ENCODE assay signal across 15 mouse cellular contexts in genomic region chr6:34750487-34751120, GRCm38 (mm10). TPM values are rescaled to one million over a fixed set of nuclear protein-coding genes. Genes with fewer than 3 reads are reported as not detected.
DNase-seq lines count a peak whose midpoint lies in the region; ATAC-seq lines count a peak whose summit lies in the region.
"Had no signal": no experiment of that assay in that cellular context is flagged by ENCODE, and none has a peak within 500 bp of the region (broad histone marks: within the 10 kb centered on the region; RNA-seq: fewer than 3 reads in every experiment).

No protein-coding gene starts in this region.

- H3K27me3 ChIP-seq in heart, embryonic 11.5 days (ENCODE audit: control insufficient read depth, insufficient read depth, low read length) = no peaks in the 10 kb centered on the region
- H3K27me3 ChIP-seq in embryonic facial prominence, embryonic 13.5 days = no peaks in the 10 kb centered on the region
- no peaks in the 10 kb centered on the region for H3K27me3 ChIP-seq in heart, embryonic 10.5 days (ENCODE audit: insufficient read depth, poor library complexity, severe bottlenecking)
- no peaks in the 10 kb centered on the region for H3K27me3 ChIP-seq in hindbrain, embryonic 11.5 days (ENCODE audit: control insufficient read depth, insufficient read depth, low read length)
- no peaks in the 10 kb centered on the region for H3K27me3 ChIP-seq in kidney, embryonic 16.5 days (ENCODE audit: insufficient read depth, low read length)
- H3K27me3 ChIP-seq: forebrain, embryonic 15.5 days; Patski had no signal

- DNase-seq in heart, adult 11 months = peak; percentile 97
- DNase-seq in heart, embryonic 10.5 days (ENCODE audit: low spot score) = no peak
- DNase-seq in skeletal muscle tissue, adult 2 months (ENCODE audit: low read depth, low spot score) = peak; percentile 82
- DNase-seq in thymus, postnatal 14 days = no peak
- DNase-seq in hindbrain, embryonic 11.5 days (ENCODE audit: low spot score) = no peak
- DNase-seq: adrenal gland, postnatal 10 days; cerebellum, adult 11 months had no signal

- WGBS in heart, embryonic 11.5 days (ENCODE audit: insufficient replicate concordance) = 67% methylated on average over 7 of the region's 7 CpGs
- WGBS in embryonic facial prominence, embryonic 13.5 days = 72% methylated on average over 7 of the region's 7 CpGs
- 58% methylated on average over 7 of the region's 7 CpGs for WGBS in heart, embryonic 10.5 days
- 75% methylated on average over 7 of the region's 7 CpGs for WGBS in hindbrain, embryonic 11.5 days
- 70% methylated on average over 7 of the region's 7 CpGs for WGBS in kidney, embryonic 16.5 days

- no peak overlapping the region for H3K27ac ChIP-seq in heart, embryonic 11.5 days (ENCODE audit: low read depth, low read length)
- H3K27ac ChIP-seq in embryonic facial prominence, embryonic 13.5 days = 0 out of 2 replicates have a peak overlapping the region, but pooled peaks have one; percentile 28
- peak overlapping the region; percentile 29; the same call in 1 of the 2 replicates for H3K27ac ChIP-seq in heart, embryonic 10.5 days
- no peak overlapping the region for H3K27ac ChIP-seq in hindbrain, embryonic 11.5 days (ENCODE audit: low read depth, low read length)
- H3K27ac ChIP-seq in kidney, embryonic 16.5 days (ENCODE audit: low read length) = no peak overlapping the region
- H3K27ac ChIP-seq: forebrain, embryonic 15.5 days; hindbrain, embryonic 10.5 days; kidney, postnatal 0 days had no signal

- H3K9me3 ChIP-seq in heart, embryonic 11.5 days (replicated peaks; ENCODE audit: control insufficient read depth, low read length) = no peaks in the 10 kb centered on the region
- no peaks in the 10 kb centered on the region for H3K9me3 ChIP-seq in embryonic facial prominence, embryonic 13.5 days
- no peaks in the 10 kb centered on the region for H3K9me3 ChIP-seq in heart, embryonic 10.5 days
- H3K9me3 ChIP-seq in hindbrain, embryonic 11.5 days (ENCODE audit: control insufficient read depth, low read length) = no peaks in the 10 kb centered on the region
- no peaks in the 10 kb centered on the region for H3K9me3 ChIP-seq in kidney, embryonic 16.5 days (ENCODE audit: low read length)
- H3K9me3 ChIP-seq: forebrain, embryonic 15.5 days; hindbrain, embryonic 10.5 days; megakaryocyte, embryonic 14.5 days had no signal

- peaks cover 13% of the 10 kb centered on the region; the same call in 1 of the 2 replicates for H3K4me1 ChIP-seq in heart, embryonic 11.5 days (ENCODE audit: control insufficient read depth, insufficient read depth, low read length)
- H3K4me1 ChIP-seq in embryonic facial prominence, embryonic 13.5 days = peaks cover 31% of the 10 kb centered on the region
- peaks cover 28% of the 10 kb centered on the region for H3K4me1 ChIP-seq in heart, embryonic 10.5 days
- no peaks in the 10 kb centered on the region for H3K4me1 ChIP-seq in hindbrain, embryonic 11.5 days (replicated peaks; ENCODE audit: control insufficient read depth, insufficient read depth, low read length)
- H3K4me1 ChIP-seq in kidney, embryonic 16.5 days (ENCODE audit: insufficient read depth, low read length) = no peaks in the 10 kb centered on the region
- H3K4me1 ChIP-seq: forebrain, embryonic 15.5 days; hindbrain, embryonic 10.5 days had no signal

- peaks cover 13% of the 10 kb centered on the region for H3K36me3 ChIP-seq in heart, embryonic 11.5 days (ENCODE audit: control insufficient read depth, insufficient read depth, low read length)
- H3K36me3 ChIP-seq in embryonic facial prominence, embryonic 13.5 days = peaks cover 61% of the 10 kb centered on the region
- peaks cover 56% of the 10 kb centered on the region for H3K36me3 ChIP-seq in heart, embryonic 10.5 days
- H3K36me3 ChIP-seq in hindbrain, embryonic 11.5 days (ENCODE audit: control insufficient read depth, insufficient read depth, low read length) = no peaks in the 10 kb centered on the region
- no peaks in the 10 kb centered on the region for H3K36me3 ChIP-seq in kidney, embryonic 16.5 days (ENCODE audit: insufficient read depth, low read length)
- H3K36me3 ChIP-seq: forebrain, embryonic 15.5 days had no signal

- H3K4me2 ChIP-seq in heart, embryonic 11.5 days = no peak overlapping the region
- no peak overlapping the region for H3K4me2 ChIP-seq in embryonic facial prominence, embryonic 13.5 days
- H3K4me2 ChIP-seq in hindbrain, embryonic 11.5 days (replicated peaks; ENCODE audit: low read depth, low read length) = no peak overlapping the region
- no peak overlapping the region for H3K4me2 ChIP-seq in kidney, embryonic 16.5 days (replicated peaks; ENCODE audit: low read depth, low read length)
- H3K4me2 ChIP-seq: forebrain, embryonic 15.5 days had no signal

- no peak overlapping the region for H3K4me3 ChIP-seq in heart, embryonic 11.5 days (ENCODE audit: low read depth, low read length)
- H3K4me3 ChIP-seq in embryonic facial prominence, embryonic 13.5 days = no peak overlapping the region
- H3K4me3 ChIP-seq in heart, embryonic 10.5 days = no peak overlapping the region
- no peak overlapping the region for H3K4me3 ChIP-seq in hindbrain, embryonic 11.5 days (ENCODE audit: low read depth, low read length)
- H3K4me3 ChIP-seq in kidney, embryonic 16.5 days (ENCODE audit: low read length) = no peak overlapping the region
- H3K4me3 ChIP-seq: forebrain, embryonic 15.5 days; hindbrain, embryonic 10.5 days; megakaryocyte, embryonic 14.5 days had no signal

- ATAC-seq in heart, embryonic 11.5 days (replicated peaks; ENCODE audit: insufficient number of reproducible peaks, low FRiP score, low TSS enrichment) = no peak
- no peak for ATAC-seq in embryonic facial prominence, embryonic 13.5 days (ENCODE audit: insufficient number of reproducible peaks, insufficient read depth, low FRiP score, low TSS enrichment, low read depth)
- no peak for ATAC-seq in hindbrain, embryonic 11.5 days (ENCODE audit: low FRiP score)
- no peak for ATAC-seq in kidney, embryonic 16.5 days (ENCODE audit: low FRiP score, low TSS enrichment)
- ATAC-seq: forebrain, embryonic 15.5 days; Patski had no signal

- H3K9ac ChIP-seq in heart, embryonic 11.5 days (ENCODE audit: low read depth, low read length) = no peak overlapping the region
- H3K9ac ChIP-seq in embryonic facial prominence, embryonic 13.5 days = no peak overlapping the region
- no peak overlapping the region for H3K9ac ChIP-seq in hindbrain, embryonic 11.5 days (ENCODE audit: low read depth, low read length)
- H3K9ac ChIP-seq in kidney, embryonic 16.5 days (replicated peaks; ENCODE audit: low read length) = no peak overlapping the region
- H3K9ac ChIP-seq: forebrain, embryonic 15.5 days had no signal

RNA-seq across cellular contexts. Expression of gene Agbl3, which starts 29.6 kb away (rescaled TPM):
- polyA plus RNA-seq in heart, embryonic 11.5 days (2014; fragmentation: Nextera tagmentation; extraction: Ambion mirVana) = 4.0 and 4.7 TPM in 2 replicates
- 9.3 and 11.4 TPM in 2 replicates for polyA plus RNA-seq in embryonic facial prominence, embryonic 13.5 days (2015; fragmentation: Nextera tagmentation; extraction: Ambion mirVana)
- 4.0 and 6.0 TPM in 2 replicates for polyA plus RNA-seq in heart, embryonic 10.5 days (2016; fragmentation: Nextera tagmentation; extraction: Ambion mirVana)
- polyA plus RNA-seq in hindbrain, embryonic 11.5 days (2014; fragmentation: Nextera tagmentation; extraction: Ambion mirVana) = 7.1 TPM in 2 replicates
- polyA plus RNA-seq in kidney, embryonic 16.5 days (2015; fragmentation: Nextera tagmentation; extraction: Ambion mirVana) = 4.7 TPM in 2 replicates

Comparison
In these comparisons a context has a peak if more than half of its experiments do, and no peak if none do; other contexts are left out.
1. DNase-seq: peak in heart, adult 11 months (single experiment) and skeletal muscle tissue, adult 2 months (single experiment); none in heart, embryonic 10.5 days (single experiment), thymus, postnatal 14 days (single experiment) and hindbrain, embryonic 11.5 days (single experiment).
2. H3K27ac ChIP-seq: peak in embryonic facial prominence, embryonic 13.5 days (single experiment) and heart, embryonic 10.5 days (single experiment); none in heart, embryonic 11.5 days (single experiment), hindbrain, embryonic 11.5 days (single experiment) and kidney, embryonic 16.5 days (single experiment).